Mouse (Mus musculus): Measurements from ENCODE around the gene Fam117b. TPM values are rescaled to one million over a fixed set of nuclear protein-coding genes. Genes with fewer than 3 reads are reported as not detected.

Fam117b gene
- total RNA-seq, 4 experiments from 2014 or later = 53.8 to 61.6 (median 54.3) TPM

- no peak for DNase-seq (ENCODE audit: low spot score in 2 of 2)
These were observed 54.5 kb downstream of the Fam117b start for GRCm38 (mm10) chr1:59967291-59967690.

GRCm38 (mm10) chr1:59986626-59987025, 73.8 kb downstream of the Fam117b start:
- no peak for DNase-seq (ENCODE audit: low spot score in 2 of 2)

- peak in 1 of 2 experiments; percentile 52 for DNase-seq (ENCODE audit: low spot score in 2 of 2)
These were observed 74.7 kb downstream of the Fam117b start for GRCm38 (mm10) chr1:59987399-59988040.

- no peak for DNase-seq (ENCODE audit: low spot score in 2 of 2)
These were observed 82.8 kb downstream of the Fam117b start for GRCm38 (mm10) chr1:59995646-59996045.

GRCm38 (mm10) chr1:59997352-59997751, 84.5 kb downstream of the Fam117b start:
- DNase-seq (ENCODE audit: low spot score in 2 of 2) = no peak

- no peak for DNase-seq (ENCODE audit: low spot score in 2 of 2)
These were observed 87.5 kb downstream of the Fam117b start for GRCm38 (mm10) chr1:60000319-60000718.

- DNase-seq (ENCODE audit: low spot score in 2 of 2) = no peak
These were observed 94.5 kb downstream of the Fam117b start for GRCm38 (mm10) chr1:60007337-60007736.

- DNase-seq (ENCODE audit: low spot score in 2 of 2) = no peak
These were observed 95.9 kb downstream of the Fam117b start for GRCm38 (mm10) chr1:60008743-60009142.

GRCm38 (mm10) chr1:60013779-60014178, 101.0 kb downstream of the Fam117b start:
- no peak for DNase-seq (ENCODE audit: low spot score in 2 of 2)

- no peak for DNase-seq (ENCODE audit: low spot score in 2 of 2)
These were observed 102.7 kb downstream of the Fam117b start for GRCm38 (mm10) chr1:60015511-60015910.

GRCm38 (mm10) chr1:60016136-60016611, 103.4 kb downstream of the Fam117b start:
- DNase-seq (ENCODE audit: low spot score in 2 of 2) = no peak

- DNase-seq (ENCODE audit: low spot score in 2 of 2) = no peak
These were observed 104.2 kb downstream of the Fam117b start for GRCm38 (mm10) chr1:60017031-60017469.

Other genes starting within 250 kb of the Fam117b start
- gene Sumo1, start 242.2 kb upstream of the Fam117b start, total RNA-seq (2022) = 100 to 1,000 TPM; 103 to 124 (median 113) TPM
- 10 to 100 TPM; 51.2 to 67.0 (median 56.5) TPM for gene Nop58, start 228.0 kb upstream of the Fam117b start, total RNA-seq (2022)
- gene Bmpr2, start 149.6 kb upstream of the Fam117b start, total RNA-seq (2022) = 10 to 100 TPM; 87.7 to 93.2 (median 90.8) TPM
- gene Ica1l, start 130.2 kb downstream of the Fam117b start, total RNA-seq (2022) = 10 to 100 TPM; 34.3 to 38.9 (median 36.1) TPM
- 10 to 100 TPM; 22.2 to 33.6 (median 24.8) TPM for gene Carf, start 185.2 kb downstream of the Fam117b start, total RNA-seq (2022)
- gene Wdr12, start 185.6 kb downstream of the Fam117b start, total RNA-seq (2022) = 10 to 100 TPM; 34.0 to 40.8 (median 34.6) TPM

Measured in layer of hippocampus, adult 8-10 months (tissue).